Mouse (Mus musculus) brain, embryonic 14.5 days (tissue): ENCODE results near the gene Mast4. TPM values are rescaled to one million over a fixed set of nuclear protein-coding genes. Genes with fewer than 3 reads are reported as not detected.

ENCODE experiments used
- DNase-seq: peaks from one replicate; pipeline ENCODE4 v3.0.0-alpha.2; 2011; ENCODE audit warnings: low read depth
- CTCF ChIP-seq: fragments of 200-500 bp; IDR thresholded peaks from 2 replicates; pipeline ENCODE4 v1.5.1; 2012; ENCODE audit warnings: inconsistent platforms, mild to moderate bottlenecking, moderate library complexity, borderline replicate concordance; ENCODE audit not compliant: insufficient read depth, insufficient read length; ENCODE audit errors: extremely low read depth
- POLR2A ChIP-seq: fragments of 200-500 bp; IDR thresholded peaks from 2 replicates; pipeline ENCODE4 v1.6.1; 2012; ENCODE audit warnings: mild to moderate bottlenecking, inconsistent platforms, borderline replicate concordance; ENCODE audit not compliant: poor library complexity, insufficient read depth, insufficient read length, severe bottlenecking; ENCODE audit errors: extremely low read depth
- polyA plus RNA-seq: library from polyadenylated mRNA; depleted of rRNA; stranded (reverse); fragments of >200 nt; gene quantifications from 2 replicates; pipeline ENCODE4 v1.2.3, GENCODE M21; 2012

Mast4 gene
- polyA plus RNA-seq, 1 experiment, result 30.7 TPM

GRCm38 (mm10) chr13:102871380-102872104, 462.8 kb downstream of the Mast4 start:
- TF ChIP-seq POLR2A (no peak), CTCF (no peak)
- no peak for DNase-seq

- TF ChIP-seq CTCF, result no peak
- DNase-seq, result no peak
Measured at GRCm38 (mm10) chr13:102869541-102869940, 464.8 kb downstream of the Mast4 start.

- no peak for DNase-seq
- TF ChIP-seq CTCF (no peak), POLR2A (no peak)
Measured at GRCm38 (mm10) chr13:102866816-102867215, 467.5 kb downstream of the Mast4 start.

- TF ChIP-seq CTCF, result no peak
- TF ChIP-seq POLR2A, result no peak
- peak; percentile 95 for DNase-seq
Measured at GRCm38 (mm10) chr13:102865971-102866724, 468.1 kb downstream of the Mast4 start.

- TF ChIP-seq POLR2A, result no peak
- no peak for TF ChIP-seq CTCF
- DNase-seq, result no peak
Measured at GRCm38 (mm10) chr13:102865494-102865893, 468.8 kb downstream of the Mast4 start.

GRCm38 (mm10) chr13:102864840-102865239, 469.5 kb downstream of the Mast4 start:
- DNase-seq, result no peak
- no peak for TF ChIP-seq CTCF
- TF ChIP-seq POLR2A, result no peak

GRCm38 (mm10) chr13:102864079-102864478, 470.2 kb downstream of the Mast4 start:
- TF ChIP-seq CTCF (no peak), POLR2A (no peak)
- DNase-seq, result no peak

GRCm38 (mm10) chr13:102862981-102863380, 471.3 kb downstream of the Mast4 start:
- no peak for DNase-seq
- no peak for TF ChIP-seq CTCF
- TF ChIP-seq POLR2A, result no peak

- no peak for TF ChIP-seq CTCF
- TF ChIP-seq POLR2A, result no peak
- DNase-seq, result no peak
Measured at GRCm38 (mm10) chr13:102862397-102862796, 471.9 kb downstream of the Mast4 start.

- DNase-seq, result no peak
- TF ChIP-seq CTCF (no peak), POLR2A (no peak)
Measured at GRCm38 (mm10) chr13:102860733-102861132, 473.6 kb downstream of the Mast4 start.

- no peak for TF ChIP-seq CTCF
- no peak for TF ChIP-seq POLR2A
Measured at GRCm38 (mm10) chr13:102860135-102860534, 474.2 kb downstream of the Mast4 start.

GRCm38 (mm10) chr13:102857539-102857838, 476.8 kb downstream of the Mast4 start:
- TF ChIP-seq POLR2A, result no peak
- TF ChIP-seq CTCF, result no peak

More at GRCm38 (mm10) chr13:102860135-102860534, 474.2 kb downstream of the Mast4 start:
- DNase-seq, result no peak

GRCm38 (mm10) chr13:102856821-102857538, 477.3 kb downstream of the Mast4 start:
- no peak for TF ChIP-seq POLR2A
- DNase-seq, result no peak

More at GRCm38 (mm10) chr13:102857539-102857838, 476.8 kb downstream of the Mast4 start:
- no peak for DNase-seq

GRCm38 (mm10) chr13:102852865-102853264, 481.4 kb downstream of the Mast4 start:
- TF ChIP-seq CTCF, result no peak
- TF ChIP-seq POLR2A, result no peak
- DNase-seq, result no peak

- no peak for DNase-seq
- TF ChIP-seq CTCF (no peak), POLR2A (no peak)
Measured at GRCm38 (mm10) chr13:102851253-102851652, 483.0 kb downstream of the Mast4 start.
